Mouse (Mus musculus) forebrain, embryonic 16.5 days (tissue): ENCODE measurements around the gene Tanc2. TPM values are rescaled to one million over a fixed set of nuclear protein-coding genes. Genes with fewer than 3 reads are reported as not detected.

Experiments used
- ATAC-seq: fragments of 200-750 bp; cut with Nextera tagmentation; 2 replicates; pipeline ENCODE4 v1.8.0; 2017; ENCODE audit warnings: mild to moderate bottlenecking, moderate library complexity
- H3K27ac ChIP-seq: fragments of 300-500 bp; sonication (generic); 2 replicates; pipeline ENCODE4 v1.5.1; 2014; ENCODE audit warnings: low read length, control low read depth
- H3K27me3 ChIP-seq: fragments of 300-500 bp; sonication (generic); replicated peaks from 2 replicates; pipeline ENCODE4 v1.6.1; 2014; ENCODE audit warnings: low read length; ENCODE audit not compliant: control insufficient read depth, insufficient read depth
- H3K36me3 ChIP-seq: fragments of 300-500 bp; sonication (generic); 2 replicates; pipeline ENCODE4 v1.6.1; 2014; ENCODE audit not compliant: control insufficient read depth, insufficient read depth
- H3K4me1 ChIP-seq: fragments of 300-500 bp; sonication (generic); replicated peaks from 2 replicates; pipeline ENCODE4 v1.6.1; 2014; ENCODE audit warnings: low read length; ENCODE audit not compliant: control insufficient read depth, insufficient read depth
- H3K4me2 ChIP-seq: fragments of 300-500 bp; sonication (generic); 2 replicates; pipeline ENCODE4 v1.6.1; 2014; ENCODE audit warnings: mild to moderate bottlenecking, low read length, control low read depth
- H3K4me3 ChIP-seq: fragments of 300-500 bp; sonication (generic); replicated peaks from 2 replicates; pipeline ENCODE4 v1.5.1; 2014; ENCODE audit warnings: mild to moderate bottlenecking, low read length, control low read depth
- H3K9ac ChIP-seq: fragments of 300-500 bp; sonication (generic); replicated peaks from 2 replicates; pipeline ENCODE4 v1.6.1; 2014; ENCODE audit warnings: low read depth, low read length, control low read depth
- H3K9me3 ChIP-seq: fragments of 300-500 bp; sonication (generic); 2 replicates; pipeline ENCODE4 v1.6.1; 2016; ENCODE audit warnings: low read length; ENCODE audit not compliant: control insufficient read depth
- WGBS: fragments of 180-500 bp; shearing (Covaris S2); extraction: QIAGEN DNeasy Blood & Tissue Kit; methylation state at CpG from one replicate; pipeline ENCODE4 v1.1.7; 2014; 5-methylcytosine and 5-hydroxymethylcytosine counted together
- polyA plus RNA-seq: library from polyadenylated mRNA; unstranded; fragments of >200 nt; fragmentation: Nextera tagmentation; extraction: Ambion mirVana; gene quantifications from 2 replicates; pipeline ENCODE4 v1.2.1, GENCODE M21; 2015

Tanc2 gene
- polyA plus RNA-seq, 1 experiment from 2014 or later: 49.8 TPM

GRCm38 (mm10) chr11:105950519-105950918 is 360.7 kb downstream of the Tanc2 start:
- no peak overlapping the region for H3K9ac ChIP-seq
- no peak for ATAC-seq
- no peaks in the 10 kb centered on the region for H3K9me3 ChIP-seq
- no peak overlapping the region for H3K4me2 ChIP-seq
- H3K27ac ChIP-seq: no peak overlapping the region
- WGBS: 79% methylated on average over 4 of the region's 4 CpGs
- H3K4me3 ChIP-seq: no peak overlapping the region
- H3K27me3 ChIP-seq: no peaks in the 10 kb centered on the region
- H3K4me1 ChIP-seq: no peaks in the 10 kb centered on the region
- H3K36me3 ChIP-seq: no peaks in the 10 kb centered on the region

- H3K36me3 ChIP-seq: no peaks in the 10 kb centered on the region
Observed at GRCm38 (mm10) chr11:105951601-105952044, 361.8 kb downstream of the Tanc2 start.

GRCm38 (mm10) chr11:105952111-105952510 is 362.3 kb downstream of the Tanc2 start:
- Histone ChIP-seq H3K9me3 (no peaks in the 10 kb centered on the region), H3K36me3 (no peaks in the 10 kb centered on the region), H3K4me3 (no peak overlapping the region), H3K27ac (no peak overlapping the region), H3K9ac (no peak overlapping the region), H3K4me1 (no peaks in the 10 kb centered on the region), H3K27me3 (no peaks in the 10 kb centered on the region), H3K4me2 (no peak overlapping the region)
- ATAC-seq: no peak
- 87% methylated on average over 9 of the region's 9 CpGs for WGBS

More at GRCm38 (mm10) chr11:105951601-105952044, 361.8 kb downstream of the Tanc2 start:
- no peaks in the 10 kb centered on the region for H3K27me3 ChIP-seq
- WGBS: 58% methylated on average over 3 of the region's 3 CpGs
- no peak overlapping the region for H3K4me2 ChIP-seq
- no peaks in the 10 kb centered on the region for H3K4me1 ChIP-seq
- H3K9ac ChIP-seq: no peak overlapping the region
- no peak overlapping the region for H3K27ac ChIP-seq
- no peaks in the 10 kb centered on the region for H3K9me3 ChIP-seq
- ATAC-seq: no peak
- H3K4me3 ChIP-seq: no peak overlapping the region

- WGBS: 79% methylated on average over 10 of the region's 12 CpGs
- H3K4me3 ChIP-seq: no peak within 1 kb of the TSS
- H3K4me1 ChIP-seq: no peaks in the 10 kb centered on the region
- H3K36me3 ChIP-seq: no peaks in the 10 kb centered on the region
- H3K27ac ChIP-seq: no peak within 1 kb of the TSS
- no peak for ATAC-seq
- H3K27me3 ChIP-seq: no peaks in the 10 kb centered on the region
- H3K9ac ChIP-seq: no peak within 1 kb of the TSS
- no peaks in the 10 kb centered on the region for H3K9me3 ChIP-seq
- H3K4me2 ChIP-seq: no peak within 1 kb of the TSS
Observed at GRCm38 (mm10) chr11:105952911-105953386, 363.2 kb downstream of the Tanc2 start, which contains the start of gene Cyb561. Cyb561 (minus strand) TSS chr11:105953336.

GRCm38 (mm10) chr11:105953402-105953801 is 363.6 kb downstream of the Tanc2 start:
- Histone ChIP-seq H3K9ac (no peak overlapping the region), H3K4me1 (no peaks in the 10 kb centered on the region), H3K27me3 (no peaks in the 10 kb centered on the region), H3K36me3 (no peaks in the 10 kb centered on the region), H3K4me3 (no peak overlapping the region), H3K4me2 (no peak overlapping the region), H3K27ac (no peak overlapping the region), H3K9me3 (no peaks in the 10 kb centered on the region)
- no peak for ATAC-seq
- 71% methylated on average over 6 of the region's 6 CpGs for WGBS

- Histone ChIP-seq H3K4me2 (no peak overlapping the region), H3K4me1 (peaks cover 7% of the 10 kb centered on the region), H3K9me3 (no peaks in the 10 kb centered on the region), H3K4me3 (no peak overlapping the region), H3K27me3 (no peaks in the 10 kb centered on the region), H3K9ac (no peak overlapping the region), H3K27ac (no peak overlapping the region), H3K36me3 (no peaks in the 10 kb centered on the region)
- WGBS: 85% methylated on average over 28 of the region's 28 CpGs
- no peak for ATAC-seq
Observed at GRCm38 (mm10) chr11:105955815-105956430, 366.1 kb downstream of the Tanc2 start.

GRCm38 (mm10) chr11:105957501-105957900 is 367.7 kb downstream of the Tanc2 start:
- Histone ChIP-seq H3K27ac (no peak overlapping the region), H3K4me2 (no peak overlapping the region), H3K4me3 (no peak overlapping the region), H3K9me3 (no peaks in the 10 kb centered on the region), H3K4me1 (peaks cover 7% of the 10 kb centered on the region), H3K36me3 (no peaks in the 10 kb centered on the region), H3K27me3 (no peaks in the 10 kb centered on the region), H3K9ac (no peak overlapping the region)
- WGBS: 34% methylated on average over 6 of the region's 6 CpGs
- ATAC-seq: no peak

- Histone ChIP-seq H3K9ac (no peak overlapping the region), H3K4me2 (no peak overlapping the region), H3K36me3 (no peaks in the 10 kb centered on the region), H3K9me3 (no peaks in the 10 kb centered on the region), H3K4me1 (peaks cover 7% of the 10 kb centered on the region), H3K4me3 (no peak overlapping the region), H3K27ac (no peak overlapping the region), H3K27me3 (no peaks in the 10 kb centered on the region)
- whole genome bisulfite sequencing: 32% methylated on average over 1 of the region's 1 CpGs
- ATAC-seq: no peak
Observed at GRCm38 (mm10) chr11:105958566-105958965, 368.8 kb downstream of the Tanc2 start.

GRCm38 (mm10) chr11:105959355-105959754 is 369.6 kb downstream of the Tanc2 start:
- Histone ChIP-seq H3K4me2 (no peak overlapping the region; the same call in 1 of the 2 replicates), H3K4me1 (peaks cover 7% of the 10 kb centered on the region), H3K4me3 (no peak overlapping the region), H3K9ac (no peak overlapping the region), H3K27me3 (no peaks in the 10 kb centered on the region), H3K9me3 (no peaks in the 10 kb centered on the region), H3K27ac (no peak overlapping the region), H3K36me3 (no peaks in the 10 kb centered on the region)
- 54% methylated on average over 17 of the region's 17 CpGs for WGBS
- ATAC-seq: 0 out of 2 replicates have a peak, but pooled peaks have one; percentile 47
